Mouse (Mus musculus): ENCODE results near the gene Zfp131. TPM values are rescaled to one million over a fixed set of nuclear protein-coding genes. Genes with fewer than 3 reads are reported as not detected.

Gene Zfp131
- polyA plus RNA-seq, 1 experiment from 2014 or later: 37.0 TPM

DNA sequence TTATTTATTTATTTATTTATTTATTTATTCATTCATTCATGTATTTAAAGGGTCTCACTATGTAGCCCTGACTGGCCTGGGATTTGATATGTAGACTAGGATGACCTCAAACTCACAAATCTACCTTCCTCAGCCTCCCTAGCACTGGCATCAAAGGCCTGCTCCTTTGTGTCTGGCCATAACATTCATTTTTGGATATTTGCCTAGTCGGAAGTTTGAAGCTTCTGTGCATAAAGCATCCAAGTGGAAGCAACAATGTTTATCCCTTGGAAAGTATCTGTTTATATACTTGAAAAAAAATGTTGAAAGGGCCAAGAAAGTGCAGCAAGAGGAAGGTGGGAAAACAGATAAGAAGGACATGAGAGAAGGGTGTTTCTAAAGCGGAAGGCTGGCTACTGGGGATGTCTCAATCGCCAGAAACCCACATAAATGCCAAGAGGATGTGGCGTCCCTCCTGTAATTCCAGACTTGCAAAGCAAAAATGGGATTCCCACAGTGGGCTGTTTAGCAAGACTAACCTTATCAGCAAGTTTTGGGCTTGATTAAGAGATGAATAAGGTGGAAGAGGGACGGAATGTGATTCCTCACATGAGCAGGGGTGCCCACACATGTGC is 2.2 kb upstream of the Zfp131 start:
- ATAC-seq (replicated peaks; ENCODE audit: low FRiP score): no peak
- WGBS: 69% methylated on average over 5 of the region's 5 CpGs
- no peak overlapping the region for H3K4me2 ChIP-seq
- no peaks in the 10 kb centered on the region for H3K9me3 ChIP-seq (replicated peaks)
- no peaks in the 10 kb centered on the region for H3K27me3 ChIP-seq
- H3K9ac ChIP-seq: no peak overlapping the region
- H3K27ac ChIP-seq: peak overlapping the region; percentile 14; the same call in 1 of the 2 replicates
- H3K4me3 ChIP-seq (replicated peaks): no peak overlapping the region
- peaks cover 18% of the 10 kb centered on the region for H3K4me1 ChIP-seq
- H3K36me3 ChIP-seq: peaks cover 13% of the 10 kb centered on the region; the same call in 1 of the 2 replicates

DNA sequence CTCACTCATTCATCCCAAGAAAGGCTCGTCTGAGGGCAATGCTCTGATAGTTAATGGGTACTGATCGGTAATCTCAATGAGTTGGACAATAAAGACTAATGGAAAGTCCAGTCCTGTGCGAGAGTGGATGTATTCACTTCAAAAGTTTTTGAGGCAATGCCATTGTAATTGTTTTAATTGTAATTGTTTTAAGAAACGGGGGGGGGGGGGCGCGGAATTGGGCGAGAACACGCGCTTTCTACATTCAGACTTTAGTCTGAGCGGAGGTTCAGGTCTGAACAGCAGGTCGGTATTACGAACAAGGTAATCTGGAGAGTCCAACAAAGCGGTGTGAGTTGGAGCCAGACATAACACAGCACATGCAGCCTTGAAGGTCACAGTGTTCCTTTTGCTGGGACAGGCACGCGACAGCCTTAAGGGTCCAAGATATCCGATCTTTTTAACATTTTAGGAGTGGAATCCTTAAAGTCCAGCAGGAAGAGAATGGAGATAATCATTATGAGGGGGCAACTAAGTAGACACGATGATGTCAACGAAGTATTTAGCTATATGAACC is 969 bp upstream of the Zfp131 start:
- Histone ChIP-seq H3K9ac (peak overlapping the region; percentile 92), H3K9me3 (replicated peaks) (no peaks in the 10 kb centered on the region), H3K27me3 (no peaks in the 10 kb centered on the region), H3K27ac (peak overlapping the region; percentile 99), H3K4me2 (peak overlapping the region; percentile 88), H3K4me1 (peaks cover 18% of the 10 kb centered on the region), H3K36me3 (peaks cover 24% of the 10 kb centered on the region), H3K4me3 (replicated peaks) (peak overlapping the region; percentile 88)
- ATAC-seq (replicated peaks; ENCODE audit: low FRiP score): no peak
- 2% methylated on average over 18 of the region's 18 CpGs for WGBS

DNA sequence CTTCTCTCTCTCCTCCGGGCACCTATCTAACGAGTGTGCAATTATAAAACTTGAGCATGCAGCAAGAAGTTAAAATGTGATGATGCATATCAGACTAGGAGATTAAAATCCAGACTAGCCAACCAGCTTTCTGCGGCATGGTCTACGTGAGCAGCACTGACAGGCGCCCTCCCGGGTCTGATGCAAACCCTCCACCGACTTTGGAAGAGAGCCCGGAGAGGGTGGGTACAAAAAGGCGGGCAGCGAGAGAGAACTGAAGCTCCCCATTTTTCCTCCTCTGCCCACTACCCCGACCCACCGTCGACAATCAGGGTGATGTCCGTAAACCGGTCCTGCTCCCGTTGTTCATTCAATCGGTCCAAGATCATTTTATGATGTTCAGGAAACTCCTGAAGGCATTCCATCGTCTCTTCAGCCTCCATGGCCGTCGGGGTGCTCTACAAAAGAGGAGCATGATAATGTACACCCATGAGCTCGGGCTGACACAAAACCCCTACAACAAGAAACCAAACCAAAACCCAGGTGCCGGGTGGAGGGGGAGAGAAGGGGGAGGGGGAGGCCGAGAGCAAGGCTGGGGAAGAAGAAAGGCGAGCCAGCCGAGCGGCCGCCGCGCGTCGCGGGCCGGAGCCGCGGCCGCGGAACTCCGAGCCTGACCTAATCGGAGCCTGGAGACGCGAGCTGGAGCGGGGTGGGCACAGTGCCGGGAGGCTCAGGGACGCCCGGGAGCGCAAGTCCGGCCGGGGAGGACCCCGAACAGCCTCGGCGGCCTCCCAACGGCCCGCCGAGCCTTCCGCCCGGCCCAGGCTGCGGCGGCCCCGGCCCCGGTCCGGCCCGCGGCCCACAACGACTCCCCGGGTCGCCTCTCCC is 605 bp downstream of the Zfp131 start:
- H3K4me1 ChIP-seq: peaks cover 18% of the 10 kb centered on the region
- peak; percentile 73 for ATAC-seq (replicated peaks; ENCODE audit: low FRiP score)
- under 1% methylated on average over 61 of the region's 66 CpGs for WGBS
- peaks cover 38% of the 10 kb centered on the region for H3K36me3 ChIP-seq
- peak overlapping the region; percentile 88 for H3K4me2 ChIP-seq
- no peaks in the 10 kb centered on the region for H3K9me3 ChIP-seq (replicated peaks)
- H3K9ac ChIP-seq: peak overlapping the region; percentile 92
- H3K4me3 ChIP-seq (replicated peaks): peak overlapping the region; percentile 88
- peak overlapping the region; percentile 99 for H3K27ac ChIP-seq
- no peaks in the 10 kb centered on the region for H3K27me3 ChIP-seq

DNA sequence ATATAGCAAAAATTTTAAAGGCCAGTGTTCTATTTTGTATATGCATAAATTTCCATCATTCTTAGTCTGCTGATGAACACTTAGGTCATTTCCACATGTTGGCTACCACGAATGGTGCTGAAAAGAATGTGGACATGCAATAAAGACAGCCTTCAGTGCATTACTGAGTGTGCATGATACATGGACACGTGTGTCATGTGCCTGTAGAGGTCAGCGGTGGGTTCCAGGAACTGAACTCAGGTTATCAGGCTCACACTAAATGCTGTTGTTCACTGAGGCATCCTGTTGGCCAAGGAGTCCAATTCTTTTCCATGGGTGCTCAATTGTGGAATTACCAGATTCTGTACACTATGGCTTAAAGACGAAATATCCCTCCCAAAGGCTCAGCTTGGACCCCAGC is 7.1 kb downstream of the Zfp131 start:
- Histone ChIP-seq H3K9me3 (replicated peaks) (no peaks in the 10 kb centered on the region), H3K27me3 (no peaks in the 10 kb centered on the region), H3K4me2 (no peak overlapping the region), H3K36me3 (peaks cover 86% of the 10 kb centered on the region), H3K9ac (no peak overlapping the region), H3K4me3 (replicated peaks) (no peak overlapping the region), H3K4me1 (peaks cover 1% of the 10 kb centered on the region; the same call in 1 of the 2 replicates), H3K27ac (no peak overlapping the region)
- 91% methylated on average over 4 of the region's 4 CpGs for WGBS
- ATAC-seq (replicated peaks; ENCODE audit: low FRiP score): no peak

DNA sequence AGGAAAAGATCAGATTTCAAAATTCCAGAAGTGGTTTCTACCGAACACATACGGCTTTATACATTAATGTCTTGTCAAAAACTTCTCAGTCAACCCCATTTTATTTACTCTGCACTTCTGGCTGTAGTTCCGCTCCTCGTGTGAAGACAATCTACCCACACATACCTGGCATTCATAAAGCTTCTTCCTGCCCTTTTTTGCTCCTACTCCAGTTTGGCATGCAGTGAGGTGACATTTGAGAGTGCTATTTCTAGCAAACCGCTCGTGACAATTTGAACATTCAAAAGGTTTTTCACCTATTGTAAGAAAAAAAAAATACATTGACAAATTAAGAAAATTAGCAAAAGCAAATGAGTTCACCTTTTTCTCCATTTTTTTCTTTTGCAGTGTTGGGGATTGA is 22.1 kb downstream of the Zfp131 start:
- Histone ChIP-seq H3K4me3 (replicated peaks) (no peak overlapping the region), H3K9ac (no peak overlapping the region), H3K27me3 (no peaks in the 10 kb centered on the region), H3K9me3 (replicated peaks) (no peaks in the 10 kb centered on the region), H3K4me1 (no peaks in the 10 kb centered on the region), H3K36me3 (peaks cover 91% of the 10 kb centered on the region), H3K4me2 (no peak overlapping the region), H3K27ac (no peak overlapping the region)
- WGBS: 76% methylated on average over 6 of the region's 6 CpGs
- ATAC-seq (replicated peaks; ENCODE audit: low FRiP score): no peak

DNA sequence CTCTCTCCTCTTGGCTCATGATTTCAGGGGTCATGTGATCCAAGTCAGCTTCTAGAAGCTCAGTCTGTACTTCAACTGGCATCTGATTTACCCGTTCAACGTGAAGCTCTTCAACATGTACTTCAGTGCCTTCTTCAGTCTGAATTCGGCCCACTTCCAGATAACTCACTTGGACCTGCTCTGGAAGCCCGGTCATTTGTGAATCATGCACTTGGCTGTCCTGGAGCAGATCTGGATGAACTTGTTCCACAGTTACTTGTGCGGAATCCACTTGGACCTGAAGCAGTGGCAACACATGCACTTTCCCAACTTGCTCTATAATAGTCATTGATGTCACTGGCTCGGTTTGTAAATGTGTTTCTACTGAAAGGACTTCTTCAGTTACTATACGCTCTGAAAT is 24.2 kb downstream of the Zfp131 start:
- no peak for ATAC-seq (replicated peaks; ENCODE audit: low FRiP score)
- H3K4me3 ChIP-seq (replicated peaks): no peak overlapping the region
- H3K27me3 ChIP-seq: no peaks in the 10 kb centered on the region
- H3K4me2 ChIP-seq: no peak overlapping the region
- peaks cover 81% of the 10 kb centered on the region for H3K36me3 ChIP-seq
- H3K9me3 ChIP-seq (replicated peaks): no peaks in the 10 kb centered on the region
- H3K9ac ChIP-seq: no peak overlapping the region
- WGBS: 93% methylated on average over 7 of the region's 7 CpGs
- no peaks in the 10 kb centered on the region for H3K4me1 ChIP-seq
- no peak overlapping the region for H3K27ac ChIP-seq

DNA sequence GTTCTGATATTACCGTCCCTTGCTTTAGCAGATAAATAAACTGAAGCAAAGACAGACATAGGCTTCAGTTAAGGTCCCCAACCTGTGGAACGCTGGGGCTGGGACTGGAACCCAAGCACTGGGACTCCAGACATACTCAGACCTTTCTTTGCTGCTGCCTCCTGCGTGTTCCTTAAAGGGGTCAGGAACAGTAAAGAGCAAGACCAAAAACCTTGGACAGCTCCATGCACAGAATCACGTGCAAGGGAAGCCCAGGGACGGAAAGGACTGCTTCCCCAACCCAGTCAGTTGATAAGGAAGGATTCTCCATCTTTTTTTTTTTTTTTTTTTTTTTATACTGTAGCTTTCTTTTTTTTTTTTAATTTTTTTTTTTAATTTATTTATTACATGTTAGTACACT is 33.9 kb downstream of the Zfp131 start:
- Histone ChIP-seq H3K4me1 (peaks cover 15% of the 10 kb centered on the region), H3K4me3 (replicated peaks) (no peak overlapping the region), H3K36me3 (peaks cover 14% of the 10 kb centered on the region), H3K4me2 (no peak overlapping the region), H3K9ac (no peak overlapping the region), H3K9me3 (replicated peaks) (no peaks in the 10 kb centered on the region), H3K27ac (no peak overlapping the region), H3K27me3 (no peaks in the 10 kb centered on the region)
- ATAC-seq (replicated peaks; ENCODE audit: low FRiP score): no peak
- WGBS: 23% methylated on average over 5 of the region's 5 CpGs

DNA sequence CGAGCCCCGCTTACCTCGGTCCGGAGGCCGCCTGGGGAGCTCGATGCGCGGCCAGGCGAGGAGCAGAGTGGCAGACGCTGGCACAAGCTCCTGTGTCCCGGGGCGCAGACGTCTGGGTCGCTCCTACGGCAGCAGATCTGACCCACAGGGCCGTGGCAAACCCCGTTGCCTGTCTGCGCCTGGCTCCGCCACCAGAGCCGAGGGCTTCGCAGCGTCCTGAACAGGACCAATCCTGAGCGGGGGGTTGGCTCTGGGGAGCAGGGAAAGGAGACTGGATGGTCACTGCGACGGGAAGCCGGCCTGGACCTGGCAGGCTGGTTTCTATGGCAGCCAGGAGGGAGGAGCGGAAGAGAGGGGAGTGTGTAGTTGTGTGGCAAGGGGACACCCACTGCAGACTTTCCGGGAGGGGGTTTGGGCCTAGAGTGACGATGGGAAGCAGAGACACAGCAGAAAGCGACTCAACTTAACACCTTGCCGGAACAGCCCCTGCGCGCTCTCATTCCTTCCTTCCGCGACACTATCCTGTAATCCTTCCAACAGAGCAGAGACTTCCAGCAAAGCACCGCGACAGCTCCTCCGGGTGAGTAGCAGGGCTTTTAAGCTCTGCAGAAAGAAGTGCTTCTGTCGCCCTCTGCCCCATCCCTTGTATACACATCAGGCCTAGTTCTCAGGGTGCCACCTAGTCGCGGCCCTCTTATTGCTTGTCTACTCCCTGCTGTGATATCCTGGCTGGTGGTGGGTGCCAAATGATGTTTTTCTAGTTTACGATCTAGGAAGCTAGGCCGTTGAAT is 34.8 kb downstream of the Zfp131 start, which contains the start of gene Nim1k:
Gene Nim1k, minus strand, starts transcription at position 202 of the 791 bp plus-strand sequence.
- no peaks in the 10 kb centered on the region for H3K27me3 ChIP-seq
- peak within 1 kb of the TSS; percentile 52 for H3K4me3 ChIP-seq (replicated peaks)
- H3K4me2 ChIP-seq: peak within 1 kb of the TSS; percentile 79
- peak within 1 kb of the TSS; percentile 44 for H3K9ac ChIP-seq
- ATAC-seq (replicated peaks; ENCODE audit: low FRiP score): peak; percentile 96
- peaks cover 15% of the 10 kb centered on the region for H3K4me1 ChIP-seq
- H3K9me3 ChIP-seq (replicated peaks): no peaks in the 10 kb centered on the region
- H3K36me3 ChIP-seq: peaks cover 5% of the 10 kb centered on the region
- under 1% methylated on average over 43 of the region's 43 CpGs for WGBS
- peak within 1 kb of the TSS; percentile 59 for H3K27ac ChIP-seq

DNA sequence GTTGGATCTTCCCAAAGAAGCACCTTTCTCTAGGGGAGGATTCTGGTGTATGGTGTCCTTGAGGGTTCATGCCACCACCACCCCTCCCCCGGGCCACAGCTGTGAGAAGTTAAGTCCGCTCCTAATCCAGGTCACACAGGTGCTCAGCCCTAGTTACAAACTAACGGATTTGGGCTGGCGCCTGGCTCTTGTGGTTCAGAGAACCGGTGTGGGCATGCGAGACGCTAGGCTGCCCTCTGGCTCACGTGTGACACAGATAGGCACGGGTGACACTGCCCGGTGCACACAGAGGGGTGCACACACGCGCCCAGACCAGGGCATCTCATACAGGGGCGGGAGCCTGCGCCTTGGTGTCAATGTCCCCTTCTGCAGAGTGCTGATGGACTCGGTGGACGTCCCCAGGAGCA is 35.5 kb downstream of the Zfp131 start:
- ATAC-seq (replicated peaks; ENCODE audit: low FRiP score): peak; percentile 67
- Histone ChIP-seq H3K36me3 (no peaks in the 10 kb centered on the region), H3K27ac (peak overlapping the region; percentile 59; the same call in 1 of the 2 replicates), H3K4me2 (peak overlapping the region; percentile 79), H3K9ac (peak overlapping the region; percentile 44), H3K9me3 (replicated peaks) (no peaks in the 10 kb centered on the region), H3K27me3 (no peaks in the 10 kb centered on the region), H3K4me1 (peaks cover 15% of the 10 kb centered on the region), H3K4me3 (replicated peaks) (peak overlapping the region; percentile 52)
- under 1% methylated on average over 16 of the region's 16 CpGs for WGBS

DNA sequence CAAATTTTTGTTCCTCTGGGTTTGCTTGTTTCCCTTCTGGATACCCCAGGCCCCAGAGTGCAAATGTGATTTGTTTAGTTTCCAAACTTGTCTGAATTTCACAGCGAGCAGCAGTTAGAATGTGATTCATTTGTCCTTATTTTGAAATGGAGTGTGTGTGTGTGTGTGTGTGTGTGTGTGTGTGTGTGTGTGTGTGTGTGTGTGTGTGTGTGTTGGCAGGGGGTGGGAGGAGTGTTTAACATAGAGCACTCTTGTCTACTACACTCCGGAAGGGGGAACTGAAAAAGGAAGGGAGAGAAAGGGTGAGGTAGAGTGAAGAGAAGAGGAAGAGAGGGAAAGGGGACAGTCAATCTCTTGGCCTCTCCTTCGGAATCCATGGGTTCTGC is 36.1 kb downstream of the Zfp131 start:
- WGBS: 20% methylated on average over 3 of the region's 3 CpGs

DNA sequence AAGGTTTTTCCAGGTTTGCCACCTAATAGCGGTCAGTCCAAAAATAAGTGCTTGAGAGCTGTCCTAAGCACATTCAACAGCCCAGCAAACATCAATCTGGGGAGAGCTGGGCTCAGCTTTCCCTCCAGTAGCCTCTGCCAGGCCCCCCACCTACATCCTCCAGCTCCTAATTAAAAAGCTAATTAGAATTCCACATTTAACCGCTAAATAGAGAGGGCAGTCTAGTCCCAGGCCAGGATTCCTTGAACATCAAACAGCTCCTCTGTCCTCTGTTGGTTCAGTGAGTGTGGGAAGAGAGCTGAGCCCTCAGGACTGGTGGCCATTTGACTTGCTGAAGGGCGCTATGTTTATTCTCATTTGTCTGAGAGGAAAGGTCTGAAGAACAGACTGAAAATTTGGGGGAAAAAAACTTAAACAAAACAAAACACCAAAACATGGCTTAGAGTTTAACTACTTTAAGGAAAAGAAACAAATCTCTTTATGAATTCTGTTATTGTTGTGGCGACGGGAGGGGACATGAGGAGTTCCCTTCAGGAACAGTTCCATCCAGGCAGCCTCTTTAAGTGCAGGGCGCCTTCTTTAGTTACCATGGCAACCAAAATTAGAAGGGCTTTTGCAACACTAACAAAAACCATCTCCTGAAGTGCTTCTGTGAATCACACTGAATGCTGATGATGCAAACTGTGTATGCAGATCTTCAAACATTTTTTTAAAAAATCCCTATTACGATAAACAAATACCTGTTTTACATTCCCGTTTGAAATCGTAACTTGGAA is 36.6 kb downstream of the Zfp131 start:
- 62% methylated on average over 9 of the region's 9 CpGs for WGBS
- no peaks in the 10 kb centered on the region for H3K27me3 ChIP-seq
- ATAC-seq (replicated peaks; ENCODE audit: low FRiP score): no peak

More for the DNA sequence above, 36.1 kb downstream of the Zfp131 start:
- Histone ChIP-seq H3K27me3 (no peaks in the 10 kb centered on the region), H3K9ac (no peak overlapping the region), H3K4me1 (peaks cover 15% of the 10 kb centered on the region), H3K36me3 (no peaks in the 10 kb centered on the region), H3K27ac (no peak overlapping the region), H3K4me2 (peak overlapping the region; percentile 79), H3K9me3 (replicated peaks) (no peaks in the 10 kb centered on the region), H3K4me3 (replicated peaks) (peak overlapping the region; percentile 52)
- ATAC-seq (replicated peaks; ENCODE audit: low FRiP score): no peak

More for the DNA sequence above, 36.6 kb downstream of the Zfp131 start:
- Histone ChIP-seq H3K27ac (no peak overlapping the region), H3K36me3 (no peaks in the 10 kb centered on the region), H3K9me3 (replicated peaks) (no peaks in the 10 kb centered on the region), H3K9ac (no peak overlapping the region), H3K4me3 (replicated peaks) (no peak overlapping the region), H3K4me2 (no peak overlapping the region), H3K4me1 (peaks cover 15% of the 10 kb centered on the region)
